In the genomic region with DNA sequence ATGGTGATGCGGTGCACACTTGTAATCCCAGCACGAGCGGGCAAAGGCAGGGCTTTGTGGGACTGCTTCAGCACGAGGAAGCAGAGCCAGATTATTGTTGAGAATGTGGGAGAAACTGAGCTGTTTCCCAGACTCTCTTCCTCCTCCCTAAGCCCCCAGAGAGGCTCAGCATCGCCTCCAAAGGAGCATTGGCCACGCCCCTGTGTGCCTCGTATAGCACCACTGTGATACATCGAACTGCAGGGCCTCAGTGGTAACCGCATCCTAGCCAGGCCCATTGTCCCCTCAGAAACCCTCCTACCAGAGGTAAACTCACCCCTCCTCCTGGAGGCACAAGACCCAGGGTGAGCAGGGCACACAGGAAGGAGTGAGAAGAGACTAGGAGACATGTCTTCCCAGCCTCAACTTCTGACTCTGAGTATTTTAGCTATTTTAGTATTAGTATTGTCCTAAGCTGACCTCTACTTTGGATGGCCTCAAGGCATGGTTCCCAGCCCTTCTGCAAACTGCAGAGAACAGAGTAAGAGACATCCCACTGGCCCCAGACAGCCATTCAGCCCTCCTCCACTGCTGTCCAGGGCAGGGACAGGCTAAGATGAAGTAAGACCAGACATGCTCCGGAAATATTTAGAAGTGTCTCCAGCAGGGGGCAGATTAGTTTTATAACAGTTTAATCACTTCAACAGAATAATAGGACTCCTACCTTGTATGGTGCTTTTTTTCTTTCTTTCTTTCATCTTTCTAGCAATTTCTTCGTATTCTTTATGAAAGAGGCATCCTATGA, we compare ENCODE assay signal across 9 mouse cellular contexts. TPM values are rescaled to one million over a fixed set of nuclear protein-coding genes. Genes with fewer than 3 reads are reported as not detected.
DNase-seq lines count a peak whose midpoint lies in the region; ATAC-seq lines count a peak whose summit lies in the region.
"Had no signal": no experiment of that assay in that cellular context is flagged by ENCODE, and none has a peak within 500 bp of the region (broad histone marks: within the 10 kb centered on the region; RNA-seq: fewer than 3 reads in every experiment).

No protein-coding gene starts in this region.

- no peak overlapping the region for H3K9ac ChIP-seq in forebrain, embryonic 14.5 days (ENCODE audit: low read length)
- no peak overlapping the region for H3K9ac ChIP-seq in forebrain, embryonic 13.5 days
- H3K9ac ChIP-seq in midbrain, embryonic 11.5 days (ENCODE audit: low read length), result no peak overlapping the region
- H3K9ac ChIP-seq in midbrain, embryonic 13.5 days (replicated peaks), result no peak overlapping the region
- H3K9ac ChIP-seq in midbrain, embryonic 16.5 days (ENCODE audit: low read depth, low read length), result no peak overlapping the region

- no peaks in the 10 kb centered on the region for H3K36me3 ChIP-seq in forebrain, embryonic 14.5 days (ENCODE audit: control insufficient read depth, insufficient read depth, low read length)
- H3K36me3 ChIP-seq in forebrain, embryonic 13.5 days (ENCODE audit: poor library complexity, severe bottlenecking), result no peaks in the 10 kb centered on the region
- no peaks in the 10 kb centered on the region for H3K36me3 ChIP-seq in midbrain, embryonic 11.5 days (ENCODE audit: control insufficient read depth, insufficient read depth, low read length)
- no peaks in the 10 kb centered on the region for H3K36me3 ChIP-seq in midbrain, embryonic 13.5 days
- no peaks in the 10 kb centered on the region for H3K36me3 ChIP-seq in midbrain, embryonic 16.5 days (ENCODE audit: control insufficient read depth, insufficient read depth, low read length)

- DNase-seq in forebrain, embryonic 14.5 days (ENCODE audit: low spot score), result peak; percentile 70
- peak; percentile 88 for DNase-seq in midbrain, embryonic 11.5 days (ENCODE audit: low spot score, missing footprints)
- peak; percentile 40 for DNase-seq in gastrocnemius, postnatal 10 days
- DNase-seq in layer of hippocampus, postnatal 14 days (ENCODE audit: low spot score in 2 of 2), result no peak
- no peak for DNase-seq in layer of hippocampus, adult 9-11 months

- no peaks in the 10 kb centered on the region for H3K9me3 ChIP-seq in forebrain, embryonic 14.5 days (replicated peaks; ENCODE audit: control insufficient read depth, low read length)
- H3K9me3 ChIP-seq in forebrain, embryonic 13.5 days (replicated peaks), result peaks cover 3% of the 10 kb centered on the region; the same call in 1 of the 2 replicates
- no peaks in the 10 kb centered on the region for H3K9me3 ChIP-seq in midbrain, embryonic 11.5 days (ENCODE audit: control insufficient read depth, low read length)
- no peaks in the 10 kb centered on the region for H3K9me3 ChIP-seq in midbrain, embryonic 13.5 days
- no peaks in the 10 kb centered on the region for H3K9me3 ChIP-seq in midbrain, embryonic 16.5 days (replicated peaks; ENCODE audit: control insufficient read depth, low read length, poor library complexity, severe bottlenecking)

- no peak overlapping the region for H3K4me2 ChIP-seq in forebrain, embryonic 14.5 days (ENCODE audit: low read length)
- H3K4me2 ChIP-seq in forebrain, embryonic 13.5 days, result no peak overlapping the region
- no peak overlapping the region for H3K4me2 ChIP-seq in midbrain, embryonic 11.5 days
- no peak overlapping the region for H3K4me2 ChIP-seq in midbrain, embryonic 13.5 days (replicated peaks)
- no peak overlapping the region for H3K4me2 ChIP-seq in midbrain, embryonic 16.5 days (ENCODE audit: low read length)

- no peak overlapping the region for H3K27ac ChIP-seq in forebrain, embryonic 14.5 days (ENCODE audit: low read depth, low read length)
- H3K27ac ChIP-seq in forebrain, embryonic 13.5 days, result no peak overlapping the region
- H3K27ac ChIP-seq in midbrain, embryonic 11.5 days (ENCODE audit: low read depth, low read length), result no peak overlapping the region
- no peak overlapping the region for H3K27ac ChIP-seq in midbrain, embryonic 13.5 days
- H3K27ac ChIP-seq in midbrain, embryonic 16.5 days (ENCODE audit: low read length), result no peak overlapping the region

- no peak overlapping the region for H3K4me3 ChIP-seq in forebrain, embryonic 14.5 days (ENCODE audit: low read depth, low read length)
- H3K4me3 ChIP-seq in forebrain, embryonic 13.5 days, result no peak overlapping the region
- no peak overlapping the region for H3K4me3 ChIP-seq in midbrain, embryonic 11.5 days (ENCODE audit: low read depth, low read length)
- no peak overlapping the region for H3K4me3 ChIP-seq in midbrain, embryonic 13.5 days (replicated peaks)
- H3K4me3 ChIP-seq in midbrain, embryonic 16.5 days (ENCODE audit: low read depth, low read length), result no peak overlapping the region

- H3K4me1 ChIP-seq in forebrain, embryonic 14.5 days (ENCODE audit: control insufficient read depth, insufficient read depth, low read length), result peaks cover 3% of the 10 kb centered on the region; the same call in 1 of the 2 replicates
- peaks cover 4% of the 10 kb centered on the region; the same call in 1 of the 2 replicates for H3K4me1 ChIP-seq in forebrain, embryonic 13.5 days
- no peaks in the 10 kb centered on the region for H3K4me1 ChIP-seq in midbrain, embryonic 11.5 days (ENCODE audit: control insufficient read depth, insufficient read depth, low read length)
- peaks cover 11% of the 10 kb centered on the region for H3K4me1 ChIP-seq in midbrain, embryonic 13.5 days (replicated peaks)
- no peaks in the 10 kb centered on the region for H3K4me1 ChIP-seq in midbrain, embryonic 16.5 days (ENCODE audit: control insufficient read depth, insufficient read depth, low read length)

- 48% methylated on average over 11 of the region's 11 CpGs for WGBS in forebrain, embryonic 14.5 days
- WGBS in forebrain, embryonic 13.5 days, result 50% methylated on average over 11 of the region's 11 CpGs
- WGBS in midbrain, embryonic 11.5 days, result 53% methylated on average over 11 of the region's 11 CpGs
- 48% methylated on average over 11 of the region's 11 CpGs for WGBS in midbrain, embryonic 13.5 days
- WGBS in midbrain, embryonic 16.5 days, result 44% methylated on average over 11 of the region's 11 CpGs

- 0 out of 2 replicates have a peak, but pooled peaks have one; percentile 35 for ATAC-seq in forebrain, embryonic 14.5 days
- no peak for ATAC-seq in forebrain, embryonic 13.5 days
- ATAC-seq in midbrain, embryonic 11.5 days (ENCODE audit: low FRiP score), result 0 out of 2 replicates have a peak, but pooled peaks have one; percentile 9
- ATAC-seq in midbrain, embryonic 13.5 days, result no peak
- ATAC-seq in midbrain, embryonic 16.5 days, result 0 out of 2 replicates have a peak, but pooled peaks have one; percentile 22

- no peaks in the 10 kb centered on the region for H3K27me3 ChIP-seq in forebrain, embryonic 14.5 days (replicated peaks; ENCODE audit: control insufficient read depth, insufficient read depth, low read length)
- H3K27me3 ChIP-seq in forebrain, embryonic 13.5 days, result no peaks in the 10 kb centered on the region
- H3K27me3 ChIP-seq in midbrain, embryonic 11.5 days (ENCODE audit: control insufficient read depth, insufficient read depth, low read length), result no peaks in the 10 kb centered on the region
- peaks cover 3% of the 10 kb centered on the region; the same call in 1 of the 2 replicates for H3K27me3 ChIP-seq in midbrain, embryonic 13.5 days
- H3K27me3 ChIP-seq in midbrain, embryonic 16.5 days (ENCODE audit: control insufficient read depth, insufficient read depth, low read depth, low read length), result no peaks in the 10 kb centered on the region

RNA-seq across cellular contexts. Expression of gene Lrrc74a, which starts 45.2 kb away (rescaled TPM):
- not detected in 2 replicates for polyA plus RNA-seq in forebrain, embryonic 14.5 days (2014; fragmentation: Nextera tagmentation; extraction: Ambion mirVana)
- not detected in 2 replicates for polyA plus RNA-seq in forebrain, embryonic 13.5 days (2015; fragmentation: Nextera tagmentation; extraction: Ambion mirVana)
- polyA plus RNA-seq in midbrain, embryonic 11.5 days (2014; fragmentation: Nextera tagmentation; extraction: Ambion mirVana), result not detected in 2 replicates
- not detected in 2 replicates for polyA plus RNA-seq in midbrain, embryonic 13.5 days (2015; fragmentation: Nextera tagmentation; extraction: Ambion mirVana)
- not detected for total RNA-seq in gastrocnemius, postnatal 10 days (2021)
- polyA plus RNA-seq in midbrain, embryonic 16.5 days (2015; fragmentation: Nextera tagmentation; extraction: Ambion mirVana), result not detected in 2 replicates
- total RNA-seq in layer of hippocampus, postnatal 14 days (2021), result not detected
- total RNA-seq: gastrocnemius, postnatal 36 days had no signal

RNA-seq across cellular contexts. Expression of gene Angel1, which starts 53.1 kb away (rescaled TPM):
- polyA plus RNA-seq in forebrain, embryonic 14.5 days (2014; fragmentation: Nextera tagmentation; extraction: Ambion mirVana), result 7.6 and 9.1 TPM in 2 replicates
- 9.8 and 11.3 TPM in 2 replicates for polyA plus RNA-seq in forebrain, embryonic 13.5 days (2015; fragmentation: Nextera tagmentation; extraction: Ambion mirVana)
- polyA plus RNA-seq in midbrain, embryonic 11.5 days (2014; fragmentation: Nextera tagmentation; extraction: Ambion mirVana), result 12.2 and 12.5 TPM in 2 replicates
- 10.3 and 10.9 TPM in 2 replicates for polyA plus RNA-seq in midbrain, embryonic 13.5 days (2015; fragmentation: Nextera tagmentation; extraction: Ambion mirVana)
- total RNA-seq in gastrocnemius, postnatal 10 days (2021), result 1 to 10 TPM; 5.8 to 6.3 TPM
- polyA plus RNA-seq in midbrain, embryonic 16.5 days (2015; fragmentation: Nextera tagmentation; extraction: Ambion mirVana), result 10.6 and 10.8 TPM in 2 replicates
- total RNA-seq in layer of hippocampus, postnatal 14 days (2021), result 1 to 10 TPM; 5.9 to 6.2 TPM

Comparison
In these comparisons a context has a peak if more than half of its experiments do, and no peak if none do; other contexts are left out.
1. ATAC-seq: peak in forebrain, embryonic 14.5 days (single experiment), midbrain, embryonic 11.5 days (single experiment) and midbrain, embryonic 16.5 days (single experiment); none in forebrain, embryonic 13.5 days (single experiment) and midbrain, embryonic 13.5 days (single experiment).
2. DNase-seq: peak in forebrain, embryonic 14.5 days (single experiment), midbrain, embryonic 11.5 days (single experiment) and gastrocnemius, postnatal 10 days (single experiment); none in layer of hippocampus, postnatal 14 days (0 of 2) and layer of hippocampus, adult 9-11 months (single experiment).